Mouse (Mus musculus): ENCODE data around the gene Arntl2. TPM values are rescaled to one million over a fixed set of nuclear protein-coding genes. Genes with fewer than 3 reads are reported as not detected.

Arntl2 gene
- polyA plus RNA-seq, 1 experiment from 2014 or later = 1.4 TPM

Other genes starting within 250 kb of the Arntl2 start
- gene Fgfr1op2, start 218.9 kb upstream of the Arntl2 start, polyA plus RNA-seq (2016; fragmentation: Nextera tagmentation; extraction: Ambion mirVana) = 74.9 and 77.4 TPM in 2 replicates
- gene Ints13, start 218.2 kb upstream of the Arntl2 start, polyA plus RNA-seq (2016; fragmentation: Nextera tagmentation; extraction: Ambion mirVana) = 96.2 and 96.4 TPM in 2 replicates
- 117 and 125 TPM in 2 replicates for gene Med21, start 153.5 kb upstream of the Arntl2 start, polyA plus RNA-seq (2016; fragmentation: Nextera tagmentation; extraction: Ambion mirVana)
- 26.0 and 29.6 TPM in 2 replicates for gene Tm7sf3, start 153.2 kb upstream of the Arntl2 start, polyA plus RNA-seq (2016; fragmentation: Nextera tagmentation; extraction: Ambion mirVana)
- 17.6 TPM in 2 replicates for gene Stk38l, start 71.1 kb upstream of the Arntl2 start, polyA plus RNA-seq (2016; fragmentation: Nextera tagmentation; extraction: Ambion mirVana)
- gene Smco2, start 54.0 kb downstream of the Arntl2 start, polyA plus RNA-seq (2016; fragmentation: Nextera tagmentation; extraction: Ambion mirVana) = not detected in 2 replicates
- 24.9 and 29.9 TPM in 2 replicates for gene Ppfibp1, start 92.4 kb downstream of the Arntl2 start, polyA plus RNA-seq (2016; fragmentation: Nextera tagmentation; extraction: Ambion mirVana)
- gene 1700034J05Rik, start 158.4 kb downstream of the Arntl2 start, polyA plus RNA-seq (2016; fragmentation: Nextera tagmentation; extraction: Ambion mirVana) = not detected in 2 replicates
- gene Rep15, start 236.5 kb downstream of the Arntl2 start, polyA plus RNA-seq (2016; fragmentation: Nextera tagmentation; extraction: Ambion mirVana) = 0.62 and 1.1 TPM in 2 replicates
- gene Mrps35, start 246.7 kb downstream of the Arntl2 start, polyA plus RNA-seq (2016; fragmentation: Nextera tagmentation; extraction: Ambion mirVana) = 89.5 and 94.3 TPM in 2 replicates

Data from forebrain, embryonic 12.5 days (tissue).